Mouse (Mus musculus) liver, embryonic 12.5 days (tissue): ENCODE data around the gene Prkca. TPM values are rescaled to one million over a fixed set of nuclear protein-coding genes. Genes with fewer than 3 reads are reported as not detected.

Experiments used
- ATAC-seq: fragments of 200-750 bp; cut with Nextera tagmentation; 2 replicates; pipeline ENCODE4 v1.8.0; 2017; ENCODE audit warnings: moderate number of reproducible peaks, mild to moderate bottlenecking, moderate library complexity
- H3K27ac ChIP-seq: fragments of 300-500 bp; sonication (generic); 2 replicates; pipeline ENCODE4 v1.5.1; 2016; ENCODE audit warnings: mild to moderate bottlenecking
- H3K27me3 ChIP-seq: fragments of 300-500 bp; sonication (generic); replicated peaks from 2 replicates; pipeline ENCODE4 v1.6.1; 2016; ENCODE audit warnings: mild to moderate bottlenecking, moderate library complexity
- H3K36me3 ChIP-seq: fragments of 300-500 bp; sonication (generic); 2 replicates; pipeline ENCODE4 v1.6.1; 2016; ENCODE audit warnings: mild to moderate bottlenecking, moderate library complexity
- H3K4me1 ChIP-seq: fragments of 300-500 bp; sonication (generic); 2 replicates; pipeline ENCODE4 v1.6.1; 2016
- H3K4me2 ChIP-seq: fragments of 300-500 bp; sonication (generic); 2 replicates; pipeline ENCODE4 v1.6.1; 2016; ENCODE audit warnings: mild to moderate bottlenecking, moderate library complexity
- H3K4me3 ChIP-seq: fragments of 300-500 bp; sonication (generic); 2 replicates; pipeline ENCODE4 v1.5.1; 2016; ENCODE audit warnings: mild to moderate bottlenecking, moderate library complexity
- H3K9ac ChIP-seq: fragments of 300-500 bp; sonication (generic); 2 replicates; pipeline ENCODE4 v1.6.1; 2016; ENCODE audit warnings: mild to moderate bottlenecking, moderate library complexity
- H3K9me3 ChIP-seq: fragments of 300-500 bp; sonication (generic); replicated peaks from 2 replicates; pipeline ENCODE4 v1.6.1; 2016; ENCODE audit warnings: mild to moderate bottlenecking, moderate library complexity
- WGBS: fragments of 180-500 bp; shearing (Covaris S2); methylation state at CpG from one replicate; pipeline ENCODE4 v1.1.7; 2016; ENCODE audit not compliant: insufficient replicate concordance; 5-methylcytosine and 5-hydroxymethylcytosine counted together
- polyA plus RNA-seq: library from polyadenylated mRNA; unstranded; fragments of >200 nt; fragmentation: Nextera tagmentation; extraction: Ambion mirVana; gene quantifications from 2 replicates; pipeline ENCODE4 v1.2.1, GENCODE M21; 2016

Gene Prkca
- polyA plus RNA-seq, 1 experiment from 2014 or later: 7.5 TPM

DNA sequence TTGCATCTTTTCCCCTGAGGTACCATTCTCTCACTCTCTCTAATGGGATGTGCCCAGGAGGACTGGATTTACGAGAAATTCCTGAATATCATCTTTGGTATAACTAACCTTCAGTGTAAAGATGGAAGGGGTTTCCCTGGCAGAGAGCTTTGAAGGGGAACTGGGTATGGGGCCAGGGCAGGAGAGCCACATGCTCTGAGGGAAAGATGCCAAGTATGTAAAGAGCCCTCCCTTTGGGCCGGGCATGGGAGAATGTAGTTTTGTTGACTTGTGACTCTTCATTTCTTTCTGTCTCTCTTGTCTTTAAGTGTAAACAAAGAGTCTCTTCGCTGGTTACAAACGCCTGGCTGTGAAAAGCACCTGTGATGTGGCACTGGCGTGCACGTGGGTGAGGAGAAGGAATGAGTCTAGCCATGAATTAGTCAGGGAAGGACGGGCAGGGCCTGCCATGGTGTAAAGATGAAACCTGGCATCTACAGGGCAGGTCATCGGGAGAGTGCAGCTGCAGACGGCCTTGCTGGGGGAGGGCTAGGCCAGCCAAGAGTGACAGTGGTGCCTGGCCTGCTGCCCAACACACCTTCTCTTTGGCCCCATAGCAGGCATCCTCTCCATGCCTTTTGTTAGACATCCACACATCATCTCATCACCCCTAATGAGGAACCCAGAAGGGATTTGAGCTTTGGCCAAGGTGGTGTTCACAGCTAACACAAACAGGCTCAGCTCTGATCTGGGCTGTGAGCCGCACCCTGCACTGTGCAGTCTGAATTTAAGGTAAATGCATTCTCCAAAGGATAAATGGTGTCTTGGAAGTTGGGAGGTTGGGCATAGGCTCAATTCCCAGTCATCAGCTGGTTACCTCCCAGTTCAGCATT, 388.3 kb downstream of the Prkca start:
- Histone ChIP-seq H3K4me3 (no peak overlapping the region), H3K9me3 (0 out of 2 replicates have a peak, but pooled peaks cover 4% of the 10 kb centered on the region), H3K9ac (no peak overlapping the region), H3K27ac (no peak overlapping the region), H3K4me2 (no peak overlapping the region), H3K4me1 (no peaks in the 10 kb centered on the region), H3K36me3 (peaks cover 6% of the 10 kb centered on the region; the same call in 1 of the 2 replicates), H3K27me3 (no peaks in the 10 kb centered on the region)
- WGBS: 78% methylated on average over 10 of the region's 10 CpGs
- ATAC-seq: no peak

DNA sequence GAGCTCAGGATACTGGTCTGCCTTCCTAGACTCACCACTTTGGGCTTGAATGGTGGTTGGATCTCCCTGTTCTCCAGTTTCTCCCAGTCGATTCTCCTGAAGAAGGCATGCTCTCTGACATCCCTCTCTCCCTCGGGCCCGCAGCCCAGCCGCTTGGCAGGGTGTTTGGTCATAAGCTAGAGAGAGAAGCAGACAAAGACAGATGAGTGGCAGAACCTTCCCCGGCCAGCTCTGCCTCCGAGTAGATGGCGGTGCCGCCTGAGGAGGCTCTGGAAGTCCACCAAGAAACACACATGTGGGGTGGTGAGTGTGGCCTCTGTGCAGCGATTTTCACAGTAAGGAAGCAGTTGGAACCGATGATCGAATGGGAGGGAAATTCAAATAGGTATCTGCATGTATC, 392.3 kb downstream of the Prkca start:
- WGBS: 81% methylated on average over 11 of the region's 11 CpGs
- no peak for ATAC-seq
- no peak overlapping the region for H3K4me2 ChIP-seq

DNA sequence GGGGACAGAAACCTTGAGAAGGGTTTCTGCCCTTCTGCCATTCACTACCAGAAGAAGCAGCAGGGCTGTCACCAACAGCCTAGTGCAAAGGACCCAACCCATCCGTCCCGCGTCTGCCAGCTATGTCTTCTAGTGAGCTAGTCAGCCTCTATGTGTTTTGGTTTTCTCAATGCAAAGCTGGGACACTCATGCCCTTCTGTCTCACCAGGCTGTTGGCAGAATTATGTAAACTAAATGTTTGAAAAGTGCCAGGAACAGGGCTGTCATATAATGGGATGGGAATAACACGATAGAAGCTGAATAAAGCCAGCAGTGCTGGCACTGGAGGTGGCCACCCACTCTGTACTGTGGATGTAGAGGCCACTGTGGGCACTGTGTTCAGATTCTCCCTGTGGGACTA, 393.1 kb downstream of the Prkca start:
- H3K9me3 ChIP-seq: no peaks in the 10 kb centered on the region
- WGBS: 76% methylated on average over 4 of the region's 4 CpGs
- H3K4me3 ChIP-seq: no peak overlapping the region
- H3K27me3 ChIP-seq: no peaks in the 10 kb centered on the region
- H3K4me1 ChIP-seq: no peaks in the 10 kb centered on the region
- ATAC-seq: no peak
- no peaks in the 10 kb centered on the region for H3K36me3 ChIP-seq
- H3K27ac ChIP-seq: no peak overlapping the region
- no peak overlapping the region for H3K9ac ChIP-seq
- H3K4me2 ChIP-seq: no peak overlapping the region

More for the DNA sequence above, 392.3 kb downstream of the Prkca start:
- no peaks in the 10 kb centered on the region for H3K9me3 ChIP-seq
- H3K4me3 ChIP-seq: no peak overlapping the region
- H3K27ac ChIP-seq: no peak overlapping the region
- H3K36me3 ChIP-seq: no peaks in the 10 kb centered on the region
- no peak overlapping the region for H3K9ac ChIP-seq
- no peaks in the 10 kb centered on the region for H3K4me1 ChIP-seq
- H3K27me3 ChIP-seq: no peaks in the 10 kb centered on the region

DNA sequence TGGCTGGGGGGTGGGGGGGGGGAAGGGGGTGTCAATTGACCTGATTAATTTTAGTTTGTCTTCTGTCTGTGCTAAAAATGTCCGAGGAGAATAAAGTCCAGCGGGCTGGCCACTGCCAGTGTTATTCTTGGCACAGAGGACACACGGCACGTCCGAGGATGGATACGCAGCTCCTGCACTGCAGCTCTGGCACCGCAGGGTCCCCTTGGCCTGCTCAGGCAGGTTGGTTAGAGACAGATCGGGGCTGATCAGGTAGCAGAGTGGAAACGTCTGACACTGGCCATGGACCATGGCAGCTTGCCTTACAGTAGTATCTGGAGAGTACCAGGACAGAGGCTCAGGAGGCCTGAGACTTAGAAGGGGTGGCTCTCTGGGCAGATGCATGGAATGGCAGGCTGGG, 393.5 kb downstream of the Prkca start:
- Histone ChIP-seq H3K27me3 (no peaks in the 10 kb centered on the region), H3K9ac (no peak overlapping the region), H3K4me1 (no peaks in the 10 kb centered on the region), H3K27ac (no peak overlapping the region), H3K4me3 (no peak overlapping the region), H3K36me3 (no peaks in the 10 kb centered on the region), H3K4me2 (no peak overlapping the region), H3K9me3 (no peaks in the 10 kb centered on the region)
- no peak for ATAC-seq
- WGBS: 76% methylated on average over 9 of the region's 9 CpGs

GRCm38 (mm10) chr11:107947951-107948350, 395.8 kb downstream of the Prkca start:
- Histone ChIP-seq H3K27ac (no peak overlapping the region), H3K27me3 (no peaks in the 10 kb centered on the region), H3K9ac (no peak overlapping the region), H3K36me3 (no peaks in the 10 kb centered on the region), H3K4me2 (no peak overlapping the region), H3K9me3 (no peaks in the 10 kb centered on the region), H3K4me3 (no peak overlapping the region), H3K4me1 (no peaks in the 10 kb centered on the region)
- ATAC-seq: no peak
- WGBS: 68% methylated on average over 1 of the region's 1 CpGs

DNA sequence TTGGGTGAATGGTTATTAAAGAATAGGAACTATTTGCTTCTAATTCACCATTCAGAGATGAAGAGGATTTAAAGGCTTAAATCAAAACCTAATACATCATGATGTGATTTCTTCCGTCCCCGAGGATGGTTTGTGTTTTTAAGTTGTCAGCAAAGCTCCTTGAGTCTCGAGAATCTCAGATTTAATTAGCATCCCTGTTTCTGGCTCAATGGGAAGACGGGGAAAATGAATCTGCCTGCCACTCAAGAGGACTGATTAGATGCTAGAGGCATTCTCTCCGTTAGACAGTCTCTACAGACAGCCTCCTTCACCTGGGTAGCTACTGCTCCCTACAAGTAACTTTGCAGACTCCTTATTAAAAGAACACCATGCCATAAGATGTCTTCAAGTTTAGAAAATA, 396.9 kb downstream of the Prkca start:
- H3K36me3 ChIP-seq: no peaks in the 10 kb centered on the region
- no peak overlapping the region for H3K4me2 ChIP-seq
- no peak overlapping the region for H3K4me3 ChIP-seq
- no peak for ATAC-seq
- no peaks in the 10 kb centered on the region for H3K4me1 ChIP-seq
- H3K9me3 ChIP-seq: no peaks in the 10 kb centered on the region
- 63% methylated on average over 5 of the region's 5 CpGs for WGBS
- no peak overlapping the region for H3K9ac ChIP-seq
- no peak overlapping the region for H3K27ac ChIP-seq
- no peaks in the 10 kb centered on the region for H3K27me3 ChIP-seq

DNA sequence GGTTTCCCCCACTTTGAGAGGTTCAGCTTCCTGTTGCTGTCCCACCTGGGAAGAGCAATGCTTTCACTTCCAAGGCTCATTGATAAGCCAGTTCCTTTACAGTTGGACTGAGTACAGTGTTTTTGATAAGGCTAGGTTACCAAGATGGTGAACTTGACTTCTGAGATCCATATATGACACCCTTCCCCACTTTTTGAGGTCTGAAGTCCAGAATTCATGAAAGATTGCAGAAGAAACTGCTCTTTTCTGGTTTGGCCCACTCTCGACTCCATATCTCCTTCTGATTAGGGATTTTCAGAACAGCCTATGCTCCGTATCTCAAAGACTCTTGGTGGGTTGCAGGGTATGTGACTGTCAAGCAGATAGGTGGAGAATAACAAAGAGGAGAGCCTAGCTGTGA, 406.8 kb downstream of the Prkca start:
- no peak overlapping the region for H3K4me3 ChIP-seq
- H3K9ac ChIP-seq: no peak overlapping the region
- H3K4me1 ChIP-seq: no peaks in the 10 kb centered on the region
- no peak for ATAC-seq
- no peaks in the 10 kb centered on the region for H3K27me3 ChIP-seq
- peaks cover 15% of the 10 kb centered on the region for H3K36me3 ChIP-seq
- WGBS: 70% methylated on average over 2 of the region's 2 CpGs
- H3K4me2 ChIP-seq: no peak overlapping the region
- H3K27ac ChIP-seq: no peak overlapping the region
- H3K9me3 ChIP-seq: 0 out of 2 replicates have a peak, but pooled peaks cover 7% of the 10 kb centered on the region

GRCm38 (mm10) chr11:107931721-107932120, 412.0 kb downstream of the Prkca start:
- WGBS: 68% methylated on average over 7 of the region's 7 CpGs
- H3K4me3 ChIP-seq: no peak overlapping the region
- no peak for ATAC-seq
- H3K36me3 ChIP-seq: no peaks in the 10 kb centered on the region
- H3K4me2 ChIP-seq: no peak overlapping the region
- no peaks in the 10 kb centered on the region for H3K27me3 ChIP-seq
- H3K4me1 ChIP-seq: no peaks in the 10 kb centered on the region
- no peak overlapping the region for H3K27ac ChIP-seq
- no peaks in the 10 kb centered on the region for H3K9me3 ChIP-seq
- no peak overlapping the region for H3K9ac ChIP-seq

DNA sequence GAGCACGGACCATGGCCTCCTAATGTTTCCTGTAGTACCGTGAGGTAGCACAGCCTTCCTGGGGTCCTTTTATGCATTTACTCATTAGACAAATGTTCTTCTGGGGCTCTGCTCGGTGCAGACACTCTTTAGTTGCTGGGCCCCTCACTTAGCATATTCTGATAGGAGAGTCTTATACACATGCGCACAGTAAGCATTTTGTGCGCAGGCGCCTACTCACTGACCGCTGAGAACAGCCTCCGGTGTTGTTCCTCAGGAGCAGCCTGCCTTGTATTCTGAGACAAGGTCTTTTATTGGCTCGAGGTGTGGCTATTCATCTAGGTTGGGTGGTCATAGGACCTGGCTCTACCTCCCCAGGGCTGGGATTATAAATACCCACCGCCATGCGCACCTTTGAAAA, 412.4 kb downstream of the Prkca start:
- no peak for ATAC-seq

DNA sequence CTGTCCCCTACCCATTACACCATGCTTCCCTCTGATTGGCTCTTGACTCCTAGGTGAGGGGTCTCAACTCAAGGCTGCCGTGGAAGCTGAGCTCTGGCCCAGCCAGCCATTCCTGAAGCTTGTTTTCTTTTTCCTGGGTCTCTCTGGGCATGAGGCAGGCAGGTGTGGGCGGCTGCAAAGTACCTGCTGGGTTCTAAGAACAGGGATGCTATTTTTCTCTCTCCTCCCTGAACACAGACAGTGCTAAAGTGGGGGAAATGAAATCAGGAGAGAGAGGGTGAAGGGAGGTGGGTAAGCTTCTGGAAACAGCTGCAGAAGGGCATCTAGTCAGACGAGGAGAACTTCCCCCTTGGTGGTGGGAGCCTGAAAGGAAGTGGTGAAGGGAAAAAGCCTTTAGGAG, 414.0 kb downstream of the Prkca start:
- no peak for ATAC-seq
- Histone ChIP-seq H3K4me2 (no peak overlapping the region), H3K4me1 (no peaks in the 10 kb centered on the region), H3K9ac (no peak overlapping the region), H3K4me3 (no peak overlapping the region), H3K27me3 (no peaks in the 10 kb centered on the region), H3K9me3 (no peaks in the 10 kb centered on the region), H3K36me3 (no peaks in the 10 kb centered on the region), H3K27ac (no peak overlapping the region)
- 39% methylated on average over 3 of the region's 3 CpGs for WGBS

More for the DNA sequence above, 412.4 kb downstream of the Prkca start:
- no peaks in the 10 kb centered on the region for H3K27me3 ChIP-seq
- no peaks in the 10 kb centered on the region for H3K4me1 ChIP-seq
- no peak overlapping the region for H3K4me2 ChIP-seq
- no peak overlapping the region for H3K4me3 ChIP-seq
- H3K9ac ChIP-seq: no peak overlapping the region
- WGBS: 80% methylated on average over 11 of the region's 11 CpGs
- no peak overlapping the region for H3K27ac ChIP-seq
- no peaks in the 10 kb centered on the region for H3K36me3 ChIP-seq
- no peaks in the 10 kb centered on the region for H3K9me3 ChIP-seq

DNA sequence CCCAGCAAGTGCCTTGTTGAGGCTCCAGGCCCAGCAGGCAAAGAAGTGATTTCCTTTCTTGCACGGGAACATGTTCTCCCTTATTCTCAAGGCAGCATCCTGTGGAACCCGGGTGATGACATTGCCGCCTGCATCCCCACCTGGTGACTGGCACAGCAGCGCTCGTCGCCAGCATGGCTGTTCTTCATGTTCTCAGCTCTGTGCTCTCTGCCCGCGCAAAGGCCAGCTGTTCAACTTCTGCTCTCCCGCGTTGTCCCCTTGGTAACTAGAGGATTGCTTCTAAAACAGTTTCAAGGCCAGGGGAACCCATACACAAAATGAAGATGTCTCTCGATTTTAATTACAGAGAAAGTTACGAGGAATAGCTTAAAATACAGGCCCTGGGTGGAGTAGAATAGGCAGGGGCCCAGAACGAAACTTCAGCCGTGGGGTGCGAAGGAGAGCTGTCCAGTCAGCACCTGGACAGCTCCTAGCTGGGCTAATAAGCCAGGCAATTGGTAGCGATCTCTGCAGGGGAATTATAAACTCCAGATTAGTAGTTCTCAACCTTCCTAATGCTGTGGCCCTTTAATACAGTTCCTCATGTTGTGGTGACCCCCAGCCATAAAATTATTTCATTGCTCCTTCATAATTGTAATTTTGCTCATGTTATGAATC, 423.7 kb downstream of the Prkca start:
- Histone ChIP-seq H3K36me3 (no peaks in the 10 kb centered on the region), H3K4me1 (no peaks in the 10 kb centered on the region), H3K9ac (no peak overlapping the region), H3K4me3 (no peak overlapping the region), H3K27ac (no peak overlapping the region), H3K9me3 (no peaks in the 10 kb centered on the region), H3K4me2 (no peak overlapping the region), H3K27me3 (peaks cover 32% of the 10 kb centered on the region)
- ATAC-seq: no peak
- 41% methylated on average over 16 of the region's 16 CpGs for WGBS

DNA sequence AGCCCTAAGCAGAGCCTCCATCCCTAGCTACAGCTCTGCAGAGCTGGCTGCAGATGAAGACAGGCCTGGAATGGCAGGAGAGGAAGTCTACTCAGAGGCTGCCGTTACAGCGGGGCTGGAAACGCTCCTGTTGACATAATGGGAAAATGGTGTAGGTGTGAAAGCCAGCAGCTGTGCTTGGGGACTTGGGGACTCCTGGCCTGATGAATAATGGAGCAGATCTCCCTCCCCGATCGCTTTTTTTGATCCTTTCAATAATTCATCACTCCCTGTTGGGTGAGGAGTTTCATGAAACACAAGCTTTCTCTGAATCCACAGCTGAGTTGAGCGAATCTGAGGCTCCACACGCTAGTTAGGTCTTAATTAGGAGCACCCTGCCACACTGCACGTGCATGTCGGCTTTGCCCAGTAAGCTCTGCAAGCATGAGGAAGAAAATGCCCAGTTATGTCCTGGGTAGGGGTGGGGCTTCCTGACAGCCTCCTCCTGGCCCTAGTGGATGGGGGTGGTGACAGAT, 425.9 kb downstream of the Prkca start:
- H3K9ac ChIP-seq: no peak overlapping the region
- no peak overlapping the region for H3K4me3 ChIP-seq
- no peak for ATAC-seq
- H3K27ac ChIP-seq: no peak overlapping the region
- H3K36me3 ChIP-seq: no peaks in the 10 kb centered on the region
- 0 out of 2 replicates have a peak, but pooled peaks cover 8% of the 10 kb centered on the region for H3K4me1 ChIP-seq
- H3K27me3 ChIP-seq: peaks cover 54% of the 10 kb centered on the region
- H3K4me2 ChIP-seq: no peak overlapping the region
- H3K9me3 ChIP-seq: no peaks in the 10 kb centered on the region
- whole genome bisulfite sequencing: 57% methylated on average over 9 of the region's 9 CpGs
